Mouse (Mus musculus) forebrain, embryonic 11.5 days (tissue): ENCODE results near the gene Gm1113. TPM values are rescaled to one million over a fixed set of nuclear protein-coding genes. Genes with fewer than 3 reads are reported as not detected.

ENCODE experiments used
- ATAC-seq: fragments of 200-750 bp; cut with Nextera tagmentation; replicated peaks from 2 replicates; pipeline ENCODE4 v1.8.0; 2017; ENCODE audit warnings: moderate TSS enrichment; ENCODE audit not compliant: low FRiP score
- DNase-seq: peaks from one replicate; pipeline ENCODE4 v3.0.0-alpha.2; 2017; ENCODE audit warnings: low spot score
- H3K27ac ChIP-seq: fragments of 300-500 bp; sonication (generic); 2 replicates; pipeline ENCODE4 v1.5.1; 2014; ENCODE audit warnings: low read depth, low read length
- H3K27me3 ChIP-seq: fragments of 300-500 bp; sonication (generic); 2 replicates; pipeline ENCODE4 v1.6.1; 2014; ENCODE audit warnings: mild to moderate bottlenecking, low read length, mixed read lengths; ENCODE audit not compliant: control insufficient read depth, insufficient read depth
- H3K36me3 ChIP-seq: fragments of 300-500 bp; sonication (generic); 2 replicates; pipeline ENCODE4 v1.6.1; 2014; ENCODE audit warnings: mild to moderate bottlenecking, low read length, moderate library complexity, mixed read lengths; ENCODE audit not compliant: control insufficient read depth, insufficient read depth
- H3K4me1 ChIP-seq: fragments of 300-500 bp; sonication (generic); replicated peaks from 2 replicates; pipeline ENCODE4 v1.6.1; 2014; ENCODE audit warnings: low read length, mixed read lengths; ENCODE audit not compliant: control insufficient read depth, insufficient read depth
- H3K4me2 ChIP-seq: fragments of 300-500 bp; sonication (generic); 2 replicates; pipeline ENCODE4 v1.6.1; 2014; ENCODE audit warnings: low read depth, mild to moderate bottlenecking, low read length, moderate library complexity, mixed read lengths; ENCODE audit not compliant: severe bottlenecking
- H3K4me3 ChIP-seq: fragments of 300-500 bp; sonication (generic); 2 replicates; pipeline ENCODE4 v1.5.1; 2014; ENCODE audit warnings: low read depth, low read length
- H3K9ac ChIP-seq: fragments of 300-500 bp; sonication (generic); 2 replicates; pipeline ENCODE4 v1.6.1; 2014; ENCODE audit warnings: low read length
- H3K9me3 ChIP-seq: fragments of 300-500 bp; sonication (generic); 2 replicates; pipeline ENCODE4 v1.6.1; 2016; ENCODE audit warnings: low read length, mixed read lengths; ENCODE audit not compliant: control insufficient read depth
- WGBS: fragments of 180-500 bp; shearing (Covaris S2); extraction: QIAGEN DNeasy Blood & Tissue Kit; methylation state at CpG from one replicate; pipeline ENCODE4 v1.1.7; 2014; 5-methylcytosine and 5-hydroxymethylcytosine counted together
- polyA plus RNA-seq: library from polyadenylated mRNA; unstranded; fragments of >200 nt; fragmentation: Nextera tagmentation; extraction: Ambion mirVana; gene quantifications from 2 replicates; pipeline ENCODE4 v1.2.1, GENCODE M21; 2014

The Gm1113 gene
- polyA plus RNA-seq, result not detected in 2 replicates

GRCm38 (mm10) chr9:35518169-35518568 is at the start of gene Gm1113:
Gene Gm1113 (minus strand): TSS chr9:35518269.
- Histone ChIP-seq H3K4me2 (no peak within 1 kb of the TSS), H3K9me3 (no peaks in the 10 kb centered on the region), H3K4me1 (no peaks in the 10 kb centered on the region), H3K9ac (no peak within 1 kb of the TSS), H3K27me3 (no peaks in the 10 kb centered on the region), H3K36me3 (no peaks in the 10 kb centered on the region), H3K4me3 (no peak within 1 kb of the TSS), H3K27ac (no peak within 1 kb of the TSS)
- ATAC-seq, result no peak
- DNase-seq, result no peak
- WGBS, result 70% methylated on average over 3 of the region's 3 CpGs

- H3K9me3 ChIP-seq, result no peaks in the 10 kb centered on the region
- ATAC-seq, result no peak
Observed at GRCm38 (mm10) chr9:35564536-35565240, 46.6 kb upstream of the Gm1113 start.

GRCm38 (mm10) chr9:35561583-35561982 is 43.5 kb upstream of the Gm1113 start:
- DNase-seq, result no peak

More at GRCm38 (mm10) chr9:35564536-35565240, 46.6 kb upstream of the Gm1113 start:
- Histone ChIP-seq H3K4me2 (no peak overlapping the region), H3K4me3 (no peak overlapping the region), H3K4me1 (no peaks in the 10 kb centered on the region), H3K36me3 (peaks cover 10% of the 10 kb centered on the region; the same call in 1 of the 2 replicates), H3K27ac (no peak overlapping the region), H3K9ac (no peak overlapping the region), H3K27me3 (no peaks in the 10 kb centered on the region)
- WGBS, result 90% methylated on average over 5 of the region's 5 CpGs
- no peak for DNase-seq

GRCm38 (mm10) chr9:35561076-35561475 is 43.0 kb upstream of the Gm1113 start:
- no peak for DNase-seq
- no peak overlapping the region for H3K4me2 ChIP-seq
- peaks cover 4% of the 10 kb centered on the region; the same call in 1 of the 2 replicates for H3K27me3 ChIP-seq
- 91% methylated on average over 11 of the region's 11 CpGs for WGBS
- no peaks in the 10 kb centered on the region for H3K9me3 ChIP-seq
- no peak overlapping the region for H3K27ac ChIP-seq
- no peak overlapping the region for H3K9ac ChIP-seq
- peaks cover 7% of the 10 kb centered on the region; the same call in 1 of the 2 replicates for H3K36me3 ChIP-seq
- no peak overlapping the region for H3K4me3 ChIP-seq
- ATAC-seq, result no peak
- no peaks in the 10 kb centered on the region; the same call in 1 of the 2 replicates for H3K4me1 ChIP-seq

More at GRCm38 (mm10) chr9:35561583-35561982, 43.5 kb upstream of the Gm1113 start:
- WGBS, result 90% methylated on average over 6 of the region's 6 CpGs
- Histone ChIP-seq H3K4me3 (no peak overlapping the region), H3K9ac (no peak overlapping the region), H3K9me3 (no peaks in the 10 kb centered on the region), H3K27me3 (peaks cover 4% of the 10 kb centered on the region; the same call in 1 of the 2 replicates), H3K4me2 (no peak overlapping the region), H3K36me3 (peaks cover 10% of the 10 kb centered on the region; the same call in 1 of the 2 replicates), H3K27ac (no peak overlapping the region), H3K4me1 (no peaks in the 10 kb centered on the region; the same call in 1 of the 2 replicates)
- no peak for ATAC-seq

- DNase-seq (peak; percentile 92), ATAC-seq (peak; percentile 92)
- Histone ChIP-seq H3K4me1 (no peaks in the 10 kb centered on the region; the same call in 1 of the 2 replicates), H3K9ac (peak overlapping the region; percentile 69), H3K9me3 (no peaks in the 10 kb centered on the region), H3K27ac (peak overlapping the region; percentile 20; the same call in 1 of the 2 replicates), H3K27me3 (peaks cover 4% of the 10 kb centered on the region; the same call in 1 of the 2 replicates), H3K36me3 (peaks cover 7% of the 10 kb centered on the region; the same call in 1 of the 2 replicates), H3K4me3 (peak overlapping the region; percentile 65), H3K4me2 (peak overlapping the region; percentile 92)
- 3% methylated on average over 31 of the region's 31 CpGs for WGBS
Observed at GRCm38 (mm10) chr9:35559009-35559890, 41.2 kb upstream of the Gm1113 start.

- Histone ChIP-seq H3K27ac (peak within 1 kb of the TSS; percentile 20; the same call in 1 of the 2 replicates), H3K27me3 (peaks cover 4% of the 10 kb centered on the region; the same call in 1 of the 2 replicates), H3K9ac (peak within 1 kb of the TSS; percentile 69), H3K4me1 (no peaks in the 10 kb centered on the region; the same call in 1 of the 2 replicates), H3K4me2 (peak within 1 kb of the TSS; percentile 92), H3K4me3 (peak within 1 kb of the TSS; percentile 65), H3K36me3 (peaks cover 7% of the 10 kb centered on the region; the same call in 1 of the 2 replicates), H3K9me3 (no peaks in the 10 kb centered on the region)
- WGBS, result under 1% methylated on average over 58 of the region's 59 CpGs
- ATAC-seq, result peak; percentile 86
- peak; percentile 89 for DNase-seq
Observed at GRCm38 (mm10) chr9:35558257-35559008, 40.4 kb upstream of the Gm1113 start, which contains the start of the genes Ddx25 and Pus3. Gene Ddx25 (minus strand): TSS chr9:35558528. Gene Pus3 (plus strand): TSS chr9:35558595.

- no peak overlapping the region for H3K4me3 ChIP-seq
- H3K27ac ChIP-seq, result no peak overlapping the region
- H3K27me3 ChIP-seq, result peaks cover 4% of the 10 kb centered on the region; the same call in 1 of the 2 replicates
- no peak for ATAC-seq
- no peak overlapping the region for H3K4me2 ChIP-seq
- DNase-seq, result no peak
- peaks cover 4% of the 10 kb centered on the region; the same call in 1 of the 2 replicates for H3K36me3 ChIP-seq
- H3K4me1 ChIP-seq, result no peaks in the 10 kb centered on the region; the same call in 1 of the 2 replicates
- H3K9ac ChIP-seq, result no peak overlapping the region
- 81% methylated on average over 12 of the region's 12 CpGs for WGBS
- no peaks in the 10 kb centered on the region for H3K9me3 ChIP-seq
Observed at GRCm38 (mm10) chr9:35556494-35557102, 38.5 kb upstream of the Gm1113 start.
